Mouse (Mus musculus): ENCODE data around the gene Zfp580.

GRCm38 (mm10) chr7:5089853-5090252 lies 38.5 kb downstream of the Zfp580 start:
- no peak for TF ChIP-seq GATA1 (IDR thresholded peaks at IDR 0.05; ENCODE audit: low read length)
- no peak for TF ChIP-seq TAL1 (IDR thresholded peaks at IDR 0.05; ENCODE audit: low read length)
